Mouse (Mus musculus) olfactory bulb, adult 2 months (tissue): ENCODE measurements around the gene Muc20. TPM values are rescaled to one million over a fixed set of nuclear protein-coding genes. Genes with fewer than 3 reads are reported as not detected.
A peak's percentile ranks its signal among the peaks of the same experiment; 100 is the strongest.

Experiments
- H3K27ac ChIP-seq: fragments of 200-500 bp; 2 replicates; pipeline ENCODE4 v1.5.1; 2012; ENCODE audit warnings: low read depth, low read length; ENCODE audit not compliant: insufficient read depth
- H3K4me1 ChIP-seq: fragments of 200-500 bp; 2 replicates; pipeline ENCODE4 v1.6.1; 2012; ENCODE audit warnings: low read length; ENCODE audit not compliant: control insufficient read depth, insufficient read depth
- H3K4me3 ChIP-seq: fragments of 200-500 bp; 2 replicates; pipeline ENCODE4 v1.5.1; 2012; ENCODE audit warnings: mild to moderate bottlenecking, low read depth, low read length, moderate library complexity; ENCODE audit not compliant: insufficient read depth
- CTCF ChIP-seq: fragments of 200-500 bp; IDR thresholded peaks from 2 replicates; pipeline ENCODE4 v1.5.1; 2012; ENCODE audit warnings: low read depth, mild to moderate bottlenecking, low read length, moderate library complexity; ENCODE audit not compliant: insufficient read depth
- POLR2A ChIP-seq: fragments of 200-500 bp; IDR thresholded peaks from 2 replicates; pipeline ENCODE4 v1.6.1; 2012; ENCODE audit warnings: mild to moderate bottlenecking, low read depth, low read length, moderate library complexity; ENCODE audit not compliant: insufficient read depth
- WGBS: fragments of 180-500 bp; shearing (Covaris S2); methylation state at CpG from one replicate; pipeline ENCODE4 v1.1.7; 2018; 5-methylcytosine and 5-hydroxymethylcytosine counted together
- polyA plus RNA-seq: library from polyadenylated mRNA; stranded (reverse); fragments of >200 nt; gene quantifications from 2 replicates; pipeline ENCODE4 v1.2.4, GENCODE M21; 2012; ENCODE audit warnings: low replicate concordance; ENCODE audit not compliant: missing spikeins, insufficient read depth, insufficient read length

The Muc20 gene
- not detected in 2 replicates for polyA plus RNA-seq

GRCm38 (mm10) chr16:32797426-32797689 lies at the start of gene Muc20:
Muc20 (minus strand) TSS chr16:32797435.
- H3K4me3 ChIP-seq, result no peak within 1 kb of the TSS
- no peak within 1 kb of the TSS for H3K27ac ChIP-seq
- TF ChIP-seq CTCF (no peak), POLR2A (no peak)
- 83% methylated on average over 3 of the region's 3 CpGs for WGBS
- no peaks in the 10 kb centered on the region for H3K4me1 ChIP-seq

- no peak overlapping the region for H3K4me3 ChIP-seq
- no peak for TF ChIP-seq CTCF
- no peak for TF ChIP-seq POLR2A
- H3K4me1 ChIP-seq, result peaks cover 24% of the 10 kb centered on the region
- H3K27ac ChIP-seq, result no peak overlapping the region
- 43% methylated on average over 4 of the region's 4 CpGs for WGBS
These were observed 34.3 kb upstream of the Muc20 start for GRCm38 (mm10) chr16:32831501-32831900.

GRCm38 (mm10) chr16:32829104-32829503 lies 31.9 kb upstream of the Muc20 start:
- Histone ChIP-seq H3K27ac (no peak overlapping the region), H3K4me1 (peaks cover 13% of the 10 kb centered on the region), H3K4me3 (no peak overlapping the region)
- no peak for TF ChIP-seq POLR2A
- TF ChIP-seq CTCF, result no peak
- WGBS, result 93% methylated on average over 11 of the region's 11 CpGs

GRCm38 (mm10) chr16:32826521-32826920 lies 29.3 kb upstream of the Muc20 start:
- Histone ChIP-seq H3K27ac (no peak overlapping the region), H3K4me3 (no peak overlapping the region), H3K4me1 (peaks cover 10% of the 10 kb centered on the region)
- TF ChIP-seq CTCF (no peak), POLR2A (no peak)
- WGBS, result 95% methylated on average over 11 of the region's 11 CpGs

- H3K27ac ChIP-seq, result no peak overlapping the region
- 78% methylated on average over 12 of the region's 12 CpGs for WGBS
- no peak overlapping the region for H3K4me3 ChIP-seq
- no peak for TF ChIP-seq POLR2A
- no peak for TF ChIP-seq CTCF
- H3K4me1 ChIP-seq, result peaks cover 8% of the 10 kb centered on the region
These were observed 28.1 kb upstream of the Muc20 start for GRCm38 (mm10) chr16:32825380-32825779.

GRCm38 (mm10) chr16:32824061-32824460 lies 26.8 kb upstream of the Muc20 start:
- H3K4me3 ChIP-seq, result no peak overlapping the region
- H3K27ac ChIP-seq, result no peak overlapping the region
- peaks cover 8% of the 10 kb centered on the region for H3K4me1 ChIP-seq
- WGBS, result 73% methylated on average over 13 of the region's 13 CpGs
- TF ChIP-seq POLR2A (no peak), CTCF (no peak)

GRCm38 (mm10) chr16:32823487-32823886 lies 26.3 kb upstream of the Muc20 start:
- no peak overlapping the region for H3K27ac ChIP-seq
- WGBS, result 85% methylated on average over 8 of the region's 8 CpGs
- H3K4me1 ChIP-seq, result peaks cover 8% of the 10 kb centered on the region
- no peak overlapping the region for H3K4me3 ChIP-seq
- no peak for TF ChIP-seq POLR2A
- no peak for TF ChIP-seq CTCF

GRCm38 (mm10) chr16:32822881-32823280 lies 25.6 kb upstream of the Muc20 start:
- Histone ChIP-seq H3K4me1 (peaks cover 8% of the 10 kb centered on the region), H3K27ac (no peak overlapping the region), H3K4me3 (no peak overlapping the region)
- TF ChIP-seq CTCF (no peak), POLR2A (no peak)
- WGBS, result 74% methylated on average over 5 of the region's 5 CpGs

- 79% methylated on average over 6 of the region's 6 CpGs for WGBS
- Histone ChIP-seq H3K27ac (peak overlapping the region; percentile 3; the same call in 1 of the 2 replicates), H3K4me3 (no peak overlapping the region), H3K4me1 (peaks cover 8% of the 10 kb centered on the region)
- TF ChIP-seq CTCF, result no peak
These were observed 25.2 kb upstream of the Muc20 start for GRCm38 (mm10) chr16:32822450-32822827.

- Histone ChIP-seq H3K27ac (peak overlapping the region; percentile 3; the same call in 1 of the 2 replicates), H3K4me1 (peaks cover 8% of the 10 kb centered on the region), H3K4me3 (no peak overlapping the region)
- 70% methylated on average over 10 of the region's 10 CpGs for WGBS
- TF ChIP-seq CTCF (no peak), POLR2A (no peak)
These were observed 24.7 kb upstream of the Muc20 start for GRCm38 (mm10) chr16:32821772-32822449.

- TF ChIP-seq CTCF (no peak), POLR2A (no peak)
- Histone ChIP-seq H3K4me3 (no peak overlapping the region), H3K4me1 (peaks cover 13% of the 10 kb centered on the region), H3K27ac (no peak overlapping the region)
- WGBS, result 90% methylated on average over 5 of the region's 5 CpGs
These were observed 21.2 kb upstream of the Muc20 start for GRCm38 (mm10) chr16:32818441-32818840.
